Mouse (Mus musculus): Measurements from ENCODE around the gene Sdad1.

DNA sequence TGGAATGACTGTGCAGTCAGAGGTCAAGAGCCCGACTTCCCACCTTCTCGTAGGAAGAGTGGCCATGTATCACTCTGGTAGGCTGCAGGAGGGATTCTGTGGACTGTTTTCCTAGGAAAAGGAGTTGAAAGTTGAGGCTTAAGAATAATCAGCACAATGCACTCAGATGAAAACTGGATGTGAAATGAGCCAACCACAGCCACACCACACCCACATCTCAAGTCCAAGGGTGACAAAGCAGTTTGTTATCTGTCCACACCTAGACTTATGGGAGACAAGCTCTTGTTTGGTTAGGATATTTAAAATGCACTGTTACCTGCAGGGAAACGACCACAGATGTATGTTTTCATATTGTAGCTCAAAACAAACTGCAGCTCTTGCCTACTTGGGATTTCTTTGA is 27.2 kb downstream of the Sdad1 start:
- TF ChIP-seq POLR2A (IDR thresholded peaks at IDR 0.05; ENCODE audit: insufficient read length, low read depth) (no peak), MAX (IDR thresholded peaks at IDR 0.05; ENCODE audit: low read depth) (no peak), MYOG (IDR thresholded peaks at IDR 0.05; ENCODE audit: control insufficient read depth in 1 of 3, insufficient read depth in 1 of 3, insufficient read length in 2 of 3, low read depth in 2 of 3) (no peak), POLR2AphosphoS2 (IDR thresholded peaks at IDR 0.05; ENCODE audit: insufficient read length, low read depth) (no peak), CEBPB (IDR thresholded peaks at IDR 0.05; ENCODE audit: insufficient read depth, poor library complexity, severe bottlenecking) (no peak), USF1 (IDR thresholded peaks at IDR 0.05; ENCODE audit: low read depth) (no peak), MYOD1 (IDR thresholded peaks at IDR 0.05; ENCODE audit: control insufficient read depth in 1 of 3, insufficient read length in 2 of 3, low read depth in 2 of 3) (no peak)
